8 mouse cellular contexts compared by ENCODE assay signal in the genomic region with DNA sequence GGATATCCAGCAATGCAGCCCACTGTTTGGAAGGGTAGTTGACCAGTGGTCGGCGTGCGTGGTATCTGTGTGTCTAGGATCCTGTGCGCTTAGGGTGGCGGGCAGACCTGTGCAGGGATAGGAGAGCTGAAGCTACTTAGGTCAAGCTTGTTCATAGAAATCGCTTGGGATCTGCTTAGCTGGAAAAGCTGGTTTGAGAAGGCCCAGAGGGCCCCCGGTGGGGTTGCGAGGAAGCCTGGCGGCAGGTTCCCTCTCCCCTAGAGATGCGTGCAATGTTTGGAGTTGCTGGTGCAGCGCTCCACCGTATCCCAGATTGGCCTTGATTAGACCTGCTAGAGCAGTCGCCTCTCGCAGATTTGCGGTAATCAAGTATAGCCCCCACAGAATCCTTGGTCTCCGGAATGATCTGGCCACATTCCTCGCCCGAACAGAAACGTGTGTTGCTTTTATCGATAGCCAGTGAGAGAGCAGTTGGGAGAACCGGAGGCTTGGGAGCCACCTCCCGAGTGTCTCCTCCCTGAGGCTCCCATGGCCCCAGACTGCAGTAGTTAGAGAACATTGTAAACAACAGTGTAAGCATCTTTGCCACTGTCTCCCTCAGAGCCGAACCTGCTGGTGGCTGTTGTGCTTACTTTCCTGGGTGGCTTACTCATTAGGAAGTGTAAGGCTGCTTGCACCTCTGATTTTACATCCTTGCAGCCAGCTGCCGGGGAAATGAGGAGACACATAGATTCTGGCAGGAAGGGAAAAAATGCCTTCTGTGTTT. TPM values are rescaled to one million over a fixed set of nuclear protein-coding genes. Genes with fewer than 3 reads are reported as not detected.
DNase-seq lines count a peak whose midpoint lies in the region; ATAC-seq and TF ChIP-seq lines count a peak whose summit lies in the region.

No protein-coding gene starts in this region.

- H3K9me3 ChIP-seq in heart, embryonic 11.5 days (replicated peaks; ENCODE audit: control insufficient read depth, low read length): no peaks in the 10 kb centered on the region

- H3K36me3 ChIP-seq in heart, embryonic 11.5 days (ENCODE audit: control insufficient read depth, insufficient read depth, low read length): no peaks in the 10 kb centered on the region

- no peak overlapping the region for H3K27ac ChIP-seq in gastrocnemius, adult 2 months
- H3K27ac ChIP-seq in cortical plate, adult 2 months (ENCODE audit: insufficient read depth, low read length): peak overlapping the region; percentile 70
- no peak overlapping the region for H3K27ac ChIP-seq in heart, embryonic 11.5 days (ENCODE audit: low read depth, low read length)
- peak overlapping the region; percentile 40 for H3K27ac ChIP-seq in olfactory bulb, adult 2 months (ENCODE audit: insufficient read depth, low read depth, low read length)

- peak overlapping the region; percentile 92 for H3K4me2 ChIP-seq in heart, embryonic 11.5 days

- peak overlapping the region; percentile 81 for H3K4me3 ChIP-seq in gastrocnemius, adult 2 months
- H3K4me3 ChIP-seq in cortical plate, adult 2 months (ENCODE audit: insufficient read depth, low read length): peak overlapping the region; percentile 91
- peak overlapping the region; percentile 73 for H3K4me3 ChIP-seq in heart, embryonic 11.5 days (ENCODE audit: low read depth, low read length)
- peak overlapping the region; percentile 97 for H3K4me3 ChIP-seq in olfactory bulb, adult 2 months (ENCODE audit: insufficient read depth, low read depth, low read length)

- peaks cover 5% of the 10 kb centered on the region; the same call in 1 of the 2 replicates for H3K27me3 ChIP-seq in heart, embryonic 11.5 days (ENCODE audit: control insufficient read depth, insufficient read depth, low read length)

- peak; percentile 47; the same call in 1 of the 2 replicates for TF ChIP-seq POLR2A in cortical plate, adult 2 months (IDR thresholded peaks at IDR 0.05; ENCODE audit: extremely low read depth, insufficient read depth, low read length)
- no peak for TF ChIP-seq POLR2A in olfactory bulb, adult 2 months (IDR thresholded peaks at IDR 0.05; ENCODE audit: insufficient read depth, low read depth, low read length)

- 6% methylated on average over 24 of the region's 24 CpGs for WGBS in heart, embryonic 11.5 days (ENCODE audit: insufficient replicate concordance)
- under 1% methylated on average over 24 of the region's 24 CpGs for WGBS in olfactory bulb, adult 2 months

- intact Hi-C loops in gastrocnemius, adult 2 months (cut with DNase I): no loop called here

- H3K9ac ChIP-seq in heart, embryonic 11.5 days (ENCODE audit: low read depth, low read length): peak overlapping the region; percentile 79

- DNase-seq in gastrocnemius, adult 2 months: no peak
- DNase-seq in gastrocnemius, adult 8-10 months (ENCODE audit: low spot score in 2 of 2): no peak
- DNase-seq in layer of hippocampus, adult 18-20 months (ENCODE audit: low spot score in 2 of 2): peak; percentile 47 to 60
- peak; percentile 14 to 36 for DNase-seq in lung, adult 18-20 months
- no peak for DNase-seq in natural killer cell, adult 2 months (ENCODE audit: low spot score in 2 of 2)

- TF ChIP-seq CTCF in gastrocnemius, adult 2 months (IDR thresholded peaks at IDR 0.05): no peak
- no peak for TF ChIP-seq CTCF in cortical plate, adult 2 months (IDR thresholded peaks at IDR 0.05; ENCODE audit: extremely low read depth, insufficient read depth, low read length)
- no peak for TF ChIP-seq CTCF in olfactory bulb, adult 2 months (IDR thresholded peaks at IDR 0.05; ENCODE audit: insufficient read depth, low read depth, low read length)

- H3K4me1 ChIP-seq in cortical plate, adult 2 months (ENCODE audit: control insufficient read depth, insufficient read depth, low read length): peaks cover 3% of the 10 kb centered on the region; the same call in 1 of the 2 replicates
- peaks cover 12% of the 10 kb centered on the region for H3K4me1 ChIP-seq in heart, embryonic 11.5 days (ENCODE audit: control insufficient read depth, insufficient read depth, low read length)
- 0 out of 2 replicates have a peak, but pooled peaks cover 2% of the 10 kb centered on the region for H3K4me1 ChIP-seq in olfactory bulb, adult 2 months (ENCODE audit: control insufficient read depth, insufficient read depth, low read length)

- ATAC-seq in heart, embryonic 11.5 days (replicated peaks; ENCODE audit: insufficient number of reproducible peaks, low FRiP score, low TSS enrichment): no peak

RNA-seq across cellular contexts. Expression of a gene that starts 2.6 kb away (rescaled TPM):
- total RNA-seq in gastrocnemius, adult 2 months (2021): under 1 TPM; 0.51 to 0.73 TPM
- total RNA-seq in gastrocnemius, adult 8-10 months (2022): under 1 TPM; 0.35 to 0.58 (median 0.44) TPM
- 63.0 and 64.8 TPM in 2 replicates for polyA plus RNA-seq in cortical plate, adult 2 months (2012; rRNA removed)
- 9.5 and 9.9 TPM in 2 replicates for polyA plus RNA-seq in heart, embryonic 11.5 days (2014; fragmentation: Nextera tagmentation; extraction: Ambion mirVana)
- 100 to 1,000 TPM; 161 to 176 TPM for total RNA-seq in layer of hippocampus, adult 18-20 months (2021)
- not detected in 2 replicates for polyA plus RNA-seq in olfactory bulb, adult 2 months (2012; ENCODE audit: insufficient read depth, insufficient read length, low replicate concordance, missing spikeins)

Comparison
In these comparisons a context has a peak if more than half of its experiments do, and no peak if none do; other contexts are left out.
1. DNase-seq: peak in layer of hippocampus, adult 18-20 months (2 of 2) and lung, adult 18-20 months (2 of 2); none in gastrocnemius, adult 2 months (single experiment), gastrocnemius, adult 8-10 months (0 of 2) and natural killer cell, adult 2 months (0 of 2).
2. H3K27ac ChIP-seq: peak in cortical plate, adult 2 months (single experiment) and olfactory bulb, adult 2 months (single experiment); none in gastrocnemius, adult 2 months (single experiment) and heart, embryonic 11.5 days (single experiment).
3. RNA of a gene that starts 2.6 kb away (total RNA-seq): 161 to 176 TPM in layer of hippocampus, adult 18-20 months; 0.51 to 0.73 TPM in gastrocnemius, adult 2 months and 0.35 to 0.58 TPM in gastrocnemius, adult 8-10 months; every median in the first group is over 10 times any median in the second.
4. Peak in every context shown above with its lines, with median percentiles within 50 percentile points of each other: H3K4me3 ChIP-seq.